Mouse (Mus musculus): Measurements from ENCODE around the gene Hectd3. TPM values are rescaled to one million over a fixed set of nuclear protein-coding genes. Genes with fewer than 3 reads are reported as not detected.

The Hectd3 gene
- polyA plus RNA-seq, 1 experiment from 2014 or later, result 27.7 TPM

- peaks cover 22% of the 10 kb centered on the region for H3K4me1 ChIP-seq (replicated peaks; ENCODE audit: control insufficient read depth, insufficient read depth, low read length)
- ATAC-seq, result peak; percentile 2; the same call in 1 of the 2 replicates
- H3K4me3 ChIP-seq (replicated peaks; ENCODE audit: low read length), result no peak overlapping the region
- no peak overlapping the region for H3K9ac ChIP-seq (replicated peaks; ENCODE audit: low read depth, low read length)
- H3K27ac ChIP-seq (ENCODE audit: low read length), result peak overlapping the region; percentile 76
- no peaks in the 10 kb centered on the region for H3K36me3 ChIP-seq (ENCODE audit: control insufficient read depth, insufficient read depth)
- H3K27me3 ChIP-seq (replicated peaks; ENCODE audit: control insufficient read depth, insufficient read depth, low read length), result no peaks in the 10 kb centered on the region
- 53% methylated on average over 1 of the region's 1 CpGs for WGBS
- peak overlapping the region; percentile 0; the same call in 1 of the 2 replicates for H3K4me2 ChIP-seq (ENCODE audit: low read length)
- H3K9me3 ChIP-seq (ENCODE audit: control insufficient read depth, low read length), result no peaks in the 10 kb centered on the region
These were observed 45.7 kb downstream of the Hectd3 start for GRCm38 (mm10) chr4:117040791-117041190.

DNA sequence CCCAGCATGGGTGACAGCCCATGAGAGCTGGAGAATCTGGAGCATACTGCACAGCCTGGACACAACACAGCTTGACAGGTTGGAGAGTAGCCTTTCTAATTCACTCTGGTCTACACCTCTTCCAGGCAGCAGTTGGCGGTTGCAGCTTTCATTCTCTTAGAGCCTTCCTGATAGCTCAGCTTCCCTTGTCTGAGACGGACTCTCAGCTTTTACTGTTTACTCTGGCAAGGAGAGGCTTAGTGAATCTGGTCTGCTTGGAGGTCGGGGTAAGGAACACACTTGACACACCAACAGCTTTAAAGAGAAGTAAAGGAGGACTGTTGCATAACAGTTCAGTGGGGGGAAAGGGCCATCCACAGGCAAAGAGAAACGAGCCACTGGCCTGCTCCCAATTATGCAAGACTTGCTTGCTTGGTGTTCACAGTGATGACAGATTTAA, 46.2 kb downstream of the Hectd3 start:
- Histone ChIP-seq H3K9ac (replicated peaks; ENCODE audit: low read depth, low read length) (no peak overlapping the region), H3K4me1 (replicated peaks; ENCODE audit: control insufficient read depth, insufficient read depth, low read length) (peaks cover 22% of the 10 kb centered on the region), H3K36me3 (ENCODE audit: control insufficient read depth, insufficient read depth) (no peaks in the 10 kb centered on the region), H3K27ac (ENCODE audit: low read length) (peak overlapping the region; percentile 76), H3K4me2 (ENCODE audit: low read length) (0 out of 2 replicates have a peak overlapping the region, but pooled peaks have one; percentile 0), H3K27me3 (replicated peaks; ENCODE audit: control insufficient read depth, insufficient read depth, low read length) (no peaks in the 10 kb centered on the region), H3K4me3 (replicated peaks; ENCODE audit: low read length) (no peak overlapping the region), H3K9me3 (ENCODE audit: control insufficient read depth, low read length) (no peaks in the 10 kb centered on the region)
- ATAC-seq, result peak; percentile 54
- WGBS, result 23% methylated on average over 4 of the region's 4 CpGs

DNA sequence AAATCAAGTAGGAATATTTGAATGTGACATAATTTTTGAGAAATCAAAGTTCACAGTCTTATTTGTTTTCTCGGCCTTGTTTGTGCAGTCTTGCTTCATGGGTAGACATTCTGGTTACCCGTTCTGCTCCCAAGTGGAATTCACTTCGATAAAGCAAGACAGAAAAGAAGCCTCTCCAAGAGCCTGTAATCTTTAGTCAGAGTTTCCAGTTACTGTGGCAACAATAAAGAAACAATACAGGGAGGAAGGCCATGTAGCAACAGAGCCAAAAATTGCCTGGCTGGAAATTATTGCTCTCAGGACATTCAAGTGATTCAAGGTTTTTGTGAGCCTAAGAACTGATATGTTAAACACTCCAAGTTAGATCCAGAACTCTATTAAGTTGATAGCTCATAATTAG, 53.7 kb downstream of the Hectd3 start:
- Histone ChIP-seq H3K4me1 (replicated peaks; ENCODE audit: control insufficient read depth, insufficient read depth, low read length) (0 out of 2 replicates have a peak, but pooled peaks cover under 1% of the 10 kb centered on the region), H3K9ac (replicated peaks; ENCODE audit: low read depth, low read length) (no peak overlapping the region), H3K27me3 (replicated peaks; ENCODE audit: control insufficient read depth, insufficient read depth, low read length) (no peaks in the 10 kb centered on the region), H3K4me3 (replicated peaks; ENCODE audit: low read length) (no peak overlapping the region), H3K4me2 (ENCODE audit: low read length) (no peak overlapping the region), H3K27ac (ENCODE audit: low read length) (no peak overlapping the region), H3K9me3 (ENCODE audit: control insufficient read depth, low read length) (no peaks in the 10 kb centered on the region), H3K36me3 (ENCODE audit: control insufficient read depth, insufficient read depth) (no peaks in the 10 kb centered on the region)
- WGBS, result 72% methylated on average over 3 of the region's 3 CpGs
- no peak for ATAC-seq

- H3K27ac ChIP-seq (ENCODE audit: low read length), result no peak overlapping the region
- H3K27me3 ChIP-seq (replicated peaks; ENCODE audit: control insufficient read depth, insufficient read depth, low read length), result no peaks in the 10 kb centered on the region
- H3K4me2 ChIP-seq (ENCODE audit: low read length), result no peak overlapping the region
- no peak overlapping the region for H3K9ac ChIP-seq (replicated peaks; ENCODE audit: low read depth, low read length)
- H3K9me3 ChIP-seq (ENCODE audit: control insufficient read depth, low read length), result no peaks in the 10 kb centered on the region
- no peaks in the 10 kb centered on the region for H3K36me3 ChIP-seq (ENCODE audit: control insufficient read depth, insufficient read depth)
- WGBS, result 100% methylated on average over 1 of the region's 1 CpGs
- no peak overlapping the region for H3K4me3 ChIP-seq (replicated peaks; ENCODE audit: low read length)
- 0 out of 2 replicates have a peak, but pooled peaks cover 3% of the 10 kb centered on the region for H3K4me1 ChIP-seq (replicated peaks; ENCODE audit: control insufficient read depth, insufficient read depth, low read length)
- no peak for ATAC-seq
These were observed 54.4 kb downstream of the Hectd3 start for GRCm38 (mm10) chr4:117049485-117049884.

- H3K27ac ChIP-seq (ENCODE audit: low read length), result no peak overlapping the region
These were observed 57.5 kb downstream of the Hectd3 start for GRCm38 (mm10) chr4:117052626-117053025.

DNA sequence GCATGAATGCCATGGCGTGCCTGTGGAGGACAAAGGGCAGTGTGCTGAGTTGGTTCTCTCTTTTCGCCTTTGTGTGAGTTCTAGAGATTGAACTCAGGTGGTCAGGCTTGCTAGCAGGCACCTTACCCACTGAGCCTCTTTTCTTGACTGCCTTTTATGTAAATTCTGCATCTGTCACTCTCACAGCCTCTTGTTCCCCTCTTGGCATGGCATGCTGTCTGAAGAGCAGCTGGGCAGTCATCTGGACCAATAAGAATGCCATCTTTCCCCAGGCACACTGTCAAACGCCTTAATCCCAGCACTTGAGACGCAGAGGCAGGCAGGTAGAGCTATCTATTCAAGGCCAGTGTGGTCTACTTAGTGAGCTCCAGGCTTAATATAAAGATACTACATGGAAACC, 58.8 kb downstream of the Hectd3 start:
- Histone ChIP-seq H3K4me3 (replicated peaks; ENCODE audit: low read length) (no peak overlapping the region), H3K27me3 (replicated peaks; ENCODE audit: control insufficient read depth, insufficient read depth, low read length) (no peaks in the 10 kb centered on the region), H3K9ac (replicated peaks; ENCODE audit: low read depth, low read length) (no peak overlapping the region), H3K9me3 (ENCODE audit: control insufficient read depth, low read length) (no peaks in the 10 kb centered on the region), H3K36me3 (ENCODE audit: control insufficient read depth, insufficient read depth) (no peaks in the 10 kb centered on the region), H3K4me1 (replicated peaks; ENCODE audit: control insufficient read depth, insufficient read depth, low read length) (0 out of 2 replicates have a peak, but pooled peaks cover 3% of the 10 kb centered on the region), H3K27ac (ENCODE audit: low read length) (peak overlapping the region; percentile 45; the same call in 1 of the 2 replicates), H3K4me2 (ENCODE audit: low read length) (no peak overlapping the region)
- peak; percentile 49; the same call in 1 of the 2 replicates for ATAC-seq
- 60% methylated on average over 4 of the region's 4 CpGs for WGBS

More at GRCm38 (mm10) chr4:117052626-117053025, 57.5 kb downstream of the Hectd3 start:
- H3K9ac ChIP-seq (replicated peaks; ENCODE audit: low read depth, low read length), result no peak overlapping the region
- 0 out of 2 replicates have a peak, but pooled peaks cover 3% of the 10 kb centered on the region for H3K4me1 ChIP-seq (replicated peaks; ENCODE audit: control insufficient read depth, insufficient read depth, low read length)
- H3K27me3 ChIP-seq (replicated peaks; ENCODE audit: control insufficient read depth, insufficient read depth, low read length), result no peaks in the 10 kb centered on the region
- no peaks in the 10 kb centered on the region for H3K36me3 ChIP-seq (ENCODE audit: control insufficient read depth, insufficient read depth)
- WGBS, result 79% methylated on average over 4 of the region's 4 CpGs
- no peak overlapping the region for H3K4me3 ChIP-seq (replicated peaks; ENCODE audit: low read length)
- no peak for ATAC-seq
- H3K4me2 ChIP-seq (ENCODE audit: low read length), result no peak overlapping the region
- H3K9me3 ChIP-seq (ENCODE audit: control insufficient read depth, low read length), result no peaks in the 10 kb centered on the region

Other genes starting within 250 kb of the Hectd3 start
- 32.6 and 36.7 TPM in 2 replicates for gene Toe1, start 187.7 kb upstream of the Hectd3 start, polyA plus RNA-seq (2015; fragmentation: Nextera tagmentation; extraction: Ambion mirVana)
- gene Mutyh, start 187.6 kb upstream of the Hectd3 start, polyA plus RNA-seq (2015; fragmentation: Nextera tagmentation; extraction: Ambion mirVana), result 8.4 and 10.2 TPM in 2 replicates
- gene Hpdl, start 173.6 kb upstream of the Hectd3 start, polyA plus RNA-seq (2015; fragmentation: Nextera tagmentation; extraction: Ambion mirVana), result 0.48 and 0.52 TPM in 2 replicates
- gene Zswim5, start 117.9 kb upstream of the Hectd3 start, polyA plus RNA-seq (2015; fragmentation: Nextera tagmentation; extraction: Ambion mirVana), result 8.8 and 9.1 TPM in 2 replicates
- 59.1 and 63.4 TPM in 2 replicates for gene Urod, start 904 bp upstream of the Hectd3 start, polyA plus RNA-seq (2015; fragmentation: Nextera tagmentation; extraction: Ambion mirVana)
- 42.1 and 42.2 TPM in 2 replicates for gene Eif2b3, start 24.1 kb downstream of the Hectd3 start, polyA plus RNA-seq (2015; fragmentation: Nextera tagmentation; extraction: Ambion mirVana)
- gene Ptch2, start 100.8 kb downstream of the Hectd3 start, polyA plus RNA-seq (2015; fragmentation: Nextera tagmentation; extraction: Ambion mirVana), result 2.9 and 5.5 TPM in 2 replicates
- gene Btbd19, start 130.4 kb downstream of the Hectd3 start, polyA plus RNA-seq (2015; fragmentation: Nextera tagmentation; extraction: Ambion mirVana), result 4.3 and 4.8 TPM in 2 replicates
- gene Tctex1d4, start 131.5 kb downstream of the Hectd3 start, polyA plus RNA-seq (2015; fragmentation: Nextera tagmentation; extraction: Ambion mirVana), result 0.35 and 0.53 TPM in 2 replicates
- gene Plk3, start 138.6 kb downstream of the Hectd3 start, polyA plus RNA-seq (2015; fragmentation: Nextera tagmentation; extraction: Ambion mirVana), result 9.6 and 10.2 TPM in 2 replicates
- 418 and 427 TPM in 2 replicates for gene Rps8, start 160.9 kb downstream of the Hectd3 start, polyA plus RNA-seq (2015; fragmentation: Nextera tagmentation; extraction: Ambion mirVana)
- gene Kif2c, start 187.3 kb downstream of the Hectd3 start, polyA plus RNA-seq (2015; fragmentation: Nextera tagmentation; extraction: Ambion mirVana), result 27.2 and 33.2 TPM in 2 replicates